ENCODE assay signal across 24 mouse cellular contexts in genomic region chr8:21932610-21933009, GRCm38 (mm10). TPM values are rescaled to one million over a fixed set of nuclear protein-coding genes. Genes with fewer than 3 reads are reported as not detected.
"Had no signal": no experiment of that assay in that cellular context is flagged by ENCODE, and none has a peak within 500 bp of the region (broad histone marks: within the 10 kb centered on the region; RNA-seq: fewer than 3 reads in every experiment).

Gene Defb15, minus strand, starts transcription at chr8:21932710.

- DNase-seq: retina, postnatal 1 day; right cerebral cortex, adult 18-20 months; right cerebral cortex, postnatal 14 days; right cerebral cortex, postnatal 25 days; right cerebral cortex, postnatal 4 days; spleen, adult 18-20 months; thymus, adult 18-20 months; thymus, adult 2 months; thymus, postnatal 14 days; thymus, postnatal 25 days; thymus, postnatal 36 days; thymus, postnatal 4 days had no signal

RNA-seq across cellular contexts. Expression of gene Defb15, which starts in this region (rescaled TPM):
- polyA plus RNA-seq: neural tube, embryonic 13.5 days; neural tube, embryonic 14.5 days; neural tube, embryonic 15.5 days; small intestine, adult 2 months; spleen, adult 2 months; stomach, embryonic 14.5 days; stomach, embryonic 15.5 days; stomach, embryonic 16.5 days; stomach, postnatal 0 days; testis, adult 2 months; thymus, adult 2 months; thymus, postnatal 0 days; urinary bladder, adult 2 months had no signal
